Mouse (Mus musculus) lung, postnatal 0 days (tissue): ENCODE data around the gene Slc26a6. TPM values are rescaled to one million over a fixed set of nuclear protein-coding genes. Genes with fewer than 3 reads are reported as not detected.

ENCODE experiments used
- ATAC-seq: fragments of 200-750 bp; cut with Nextera tagmentation; 2 replicates; pipeline ENCODE4 v1.8.0; 2017; ENCODE audit warnings: moderate library complexity
- DNase-seq: peaks from one replicate; pipeline ENCODE4 v3.0.0-alpha.2; 2016; ENCODE audit warnings: low spot score
- H3K27ac ChIP-seq: fragments of 300-500 bp; sonication (generic); 2 replicates; pipeline ENCODE4 v1.5.1; 2014; ENCODE audit warnings: antibody characterized with exemption, mild to moderate bottlenecking, low read length, mixed read lengths
- H3K27me3 ChIP-seq: fragments of 300-500 bp; sonication (generic); replicated peaks from 2 replicates; pipeline ENCODE4 v1.6.1; 2014; ENCODE audit warnings: low read length, mixed read lengths; ENCODE audit not compliant: insufficient read depth
- H3K36me3 ChIP-seq: fragments of 300-500 bp; sonication (generic); 2 replicates; pipeline ENCODE4 v1.6.1; 2014; ENCODE audit warnings: low read length, mixed read lengths; ENCODE audit not compliant: insufficient read depth
- H3K4me1 ChIP-seq: fragments of 300-500 bp; sonication (generic); 2 replicates; pipeline ENCODE4 v1.6.1; 2014; ENCODE audit warnings: antibody characterized with exemption, low read depth, low read length, mixed read lengths; ENCODE audit not compliant: insufficient read depth
- H3K4me2 ChIP-seq: fragments of 300-500 bp; sonication (generic); replicated peaks from 2 replicates; pipeline ENCODE4 v1.6.1; 2014; ENCODE audit warnings: low read depth, mild to moderate bottlenecking, low read length, moderate library complexity, mixed read lengths
- H3K4me3 ChIP-seq: fragments of 300-500 bp; sonication (generic); 2 replicates; pipeline ENCODE4 v1.5.1; 2014; ENCODE audit warnings: low read depth, low read length
- H3K9ac ChIP-seq: fragments of 300-500 bp; sonication (generic); replicated peaks from 2 replicates; pipeline ENCODE4 v1.6.1; 2014; ENCODE audit warnings: low read depth, mild to moderate bottlenecking
- H3K9me3 ChIP-seq: fragments of 300-500 bp; sonication (generic); 2 replicates; pipeline ENCODE4 v1.6.1; 2016; ENCODE audit warnings: low read length, mixed read lengths
- CTCF ChIP-seq: IDR thresholded peaks from 2 replicates; pipeline ENCODE4 v1.5.1; 2016; ENCODE audit warnings: antibody characterized with exemption, mild to moderate bottlenecking
- EP300 ChIP-seq: IDR thresholded peaks from 2 replicates; pipeline ENCODE4 v1.6.1; 2016; ENCODE audit warnings: antibody characterized with exemption, mild to moderate bottlenecking, control low read depth
- WGBS: fragments of 180-500 bp; shearing (Covaris S2); extraction: QIAGEN DNeasy Blood & Tissue Kit; methylation state at CpG from one replicate; pipeline ENCODE4 v1.1.7; 2014; 5-methylcytosine and 5-hydroxymethylcytosine counted together
- polyA plus RNA-seq: library from polyadenylated mRNA; unstranded; fragments of >200 nt; fragmentation: Nextera tagmentation; extraction: Ambion mirVana; gene quantifications from 2 replicates; pipeline ENCODE4 v1.2.1, GENCODE M21; 2015

Slc26a6 gene
- polyA plus RNA-seq, 1 experiment from 2014 or later = 8.3 TPM

DNA sequence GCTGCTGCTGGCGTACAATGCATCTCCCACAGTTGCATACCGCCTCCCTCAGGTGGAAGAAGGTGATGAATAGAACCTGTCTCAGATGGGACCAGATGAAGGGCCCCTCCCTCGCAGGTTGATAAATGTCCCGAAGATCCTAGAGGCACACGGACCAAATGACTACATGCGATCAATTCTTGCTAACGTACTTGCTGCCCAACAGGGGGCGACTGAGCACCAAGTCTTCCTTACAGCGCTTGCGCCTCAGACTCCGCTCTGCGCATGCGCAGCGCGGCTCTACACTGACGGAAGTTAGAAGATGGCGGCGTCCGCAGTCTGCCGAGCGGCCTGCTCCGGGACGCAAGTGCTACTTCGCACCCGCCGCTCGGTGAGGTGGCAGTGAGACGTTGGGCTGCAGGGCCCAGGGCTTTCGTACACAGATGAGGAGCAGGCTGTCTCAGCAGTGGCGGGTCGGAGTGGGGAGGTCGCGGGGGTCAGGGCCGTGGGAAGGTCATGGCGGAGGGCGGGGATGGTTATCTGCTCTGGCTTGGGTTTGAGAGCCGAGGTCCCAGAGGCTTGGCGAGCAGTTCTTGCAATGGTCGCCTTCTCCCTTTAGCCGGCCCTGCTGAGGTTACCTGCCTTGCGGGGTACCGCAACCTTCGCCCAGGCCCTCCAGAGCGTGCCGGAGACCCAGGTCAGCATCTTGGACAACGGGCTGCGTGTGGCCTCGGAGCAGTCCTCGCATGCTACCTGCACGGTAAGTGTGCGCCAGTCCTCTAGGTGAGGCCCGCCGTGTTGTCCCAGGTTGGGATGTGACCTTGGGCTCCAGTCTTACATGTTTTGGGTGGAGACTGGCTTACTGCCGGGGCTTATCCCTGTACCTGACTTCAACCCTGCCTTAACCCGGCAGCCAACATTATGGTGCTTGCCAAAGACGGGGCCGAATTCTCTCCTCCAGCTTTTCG lies 83.6 kb downstream of the Slc26a6 start, which contains the start of gene Uqcrc1:
Gene Uqcrc1 (plus strand): TSS at position 216 of the 947 bp plus-strand sequence.
- peak; percentile 98 for DNase-seq
- peak within 1 kb of the TSS; percentile 81 for H3K4me2 ChIP-seq
- peak within 1 kb of the TSS; percentile 98 for H3K4me3 ChIP-seq
- H3K27ac ChIP-seq = 0 out of 2 replicates have a peak within 1 kb of the TSS, but pooled peaks have one; percentile 57
- H3K4me1 ChIP-seq = no peaks in the 10 kb centered on the region
- H3K9me3 ChIP-seq = no peaks in the 10 kb centered on the region
- no peaks in the 10 kb centered on the region for H3K27me3 ChIP-seq
- H3K36me3 ChIP-seq = peaks cover 7% of the 10 kb centered on the region
- TF ChIP-seq CTCF = peak; percentile 96
- TF ChIP-seq EP300 = no peak
- H3K9ac ChIP-seq = peak within 1 kb of the TSS; percentile 87
- under 1% methylated on average over 55 of the region's 58 CpGs for WGBS
- peak; percentile 93 for ATAC-seq

DNA sequence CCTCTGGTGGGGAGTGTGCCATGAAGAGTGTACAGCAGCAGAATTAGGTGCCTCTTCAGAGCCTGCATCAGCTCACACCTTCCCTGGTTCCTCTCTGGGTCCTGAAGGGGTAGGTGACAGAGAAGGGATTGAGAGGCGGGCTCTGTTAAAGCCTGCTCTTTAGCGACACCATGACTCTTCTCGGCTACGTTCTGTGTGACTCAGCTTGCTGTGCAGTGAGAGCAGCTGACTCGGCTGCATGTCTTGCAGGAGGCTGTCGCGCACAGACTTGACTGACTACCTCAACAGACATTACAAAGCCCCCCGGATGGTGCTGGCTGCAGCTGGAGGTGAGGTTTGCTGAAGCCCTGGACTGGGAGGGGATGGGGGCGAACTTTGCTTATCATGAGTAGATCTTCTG lies 92.0 kb downstream of the Slc26a6 start:
- ATAC-seq = no peak
- Histone ChIP-seq H3K4me1 (no peaks in the 10 kb centered on the region), H3K4me2 (no peak overlapping the region), H3K4me3 (no peak overlapping the region), H3K27ac (no peak overlapping the region), H3K9me3 (no peaks in the 10 kb centered on the region), H3K9ac (no peak overlapping the region), H3K36me3 (peaks cover 55% of the 10 kb centered on the region), H3K27me3 (no peaks in the 10 kb centered on the region)
- no peak for TF ChIP-seq CTCF
- TF ChIP-seq EP300 = no peak
- 72% methylated on average over 9 of the region's 9 CpGs for WGBS
- no peak for DNase-seq

DNA sequence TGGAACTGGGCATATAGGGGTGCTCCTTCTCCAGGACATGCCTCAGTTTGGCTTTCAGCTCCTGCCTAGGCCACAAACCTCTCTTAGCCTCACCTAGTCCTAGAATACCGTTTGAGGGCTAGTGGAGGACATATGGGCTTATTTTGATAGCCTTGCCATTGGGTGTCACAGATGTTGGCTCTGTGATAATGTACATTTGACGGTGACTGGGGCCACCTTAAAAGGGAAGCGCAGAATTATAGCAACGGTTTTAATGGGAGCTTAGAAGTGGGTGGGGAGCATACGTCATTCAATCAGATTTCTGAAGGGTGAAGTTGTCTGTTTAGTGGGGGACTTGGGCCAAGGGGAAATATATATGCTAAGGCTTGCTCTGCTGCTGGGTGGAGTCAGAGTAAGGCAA lies 92.5 kb downstream of the Slc26a6 start:
- Histone ChIP-seq H3K4me1 (no peaks in the 10 kb centered on the region), H3K9ac (no peak overlapping the region), H3K27ac (no peak overlapping the region), H3K36me3 (peaks cover 58% of the 10 kb centered on the region), H3K4me2 (no peak overlapping the region), H3K27me3 (no peaks in the 10 kb centered on the region), H3K9me3 (no peaks in the 10 kb centered on the region), H3K4me3 (no peak overlapping the region)
- whole genome bisulfite sequencing = 87% methylated on average over 5 of the region's 5 CpGs
- no peak for ATAC-seq
- DNase-seq = no peak
- TF ChIP-seq EP300 = no peak
- TF ChIP-seq CTCF = no peak

DNA sequence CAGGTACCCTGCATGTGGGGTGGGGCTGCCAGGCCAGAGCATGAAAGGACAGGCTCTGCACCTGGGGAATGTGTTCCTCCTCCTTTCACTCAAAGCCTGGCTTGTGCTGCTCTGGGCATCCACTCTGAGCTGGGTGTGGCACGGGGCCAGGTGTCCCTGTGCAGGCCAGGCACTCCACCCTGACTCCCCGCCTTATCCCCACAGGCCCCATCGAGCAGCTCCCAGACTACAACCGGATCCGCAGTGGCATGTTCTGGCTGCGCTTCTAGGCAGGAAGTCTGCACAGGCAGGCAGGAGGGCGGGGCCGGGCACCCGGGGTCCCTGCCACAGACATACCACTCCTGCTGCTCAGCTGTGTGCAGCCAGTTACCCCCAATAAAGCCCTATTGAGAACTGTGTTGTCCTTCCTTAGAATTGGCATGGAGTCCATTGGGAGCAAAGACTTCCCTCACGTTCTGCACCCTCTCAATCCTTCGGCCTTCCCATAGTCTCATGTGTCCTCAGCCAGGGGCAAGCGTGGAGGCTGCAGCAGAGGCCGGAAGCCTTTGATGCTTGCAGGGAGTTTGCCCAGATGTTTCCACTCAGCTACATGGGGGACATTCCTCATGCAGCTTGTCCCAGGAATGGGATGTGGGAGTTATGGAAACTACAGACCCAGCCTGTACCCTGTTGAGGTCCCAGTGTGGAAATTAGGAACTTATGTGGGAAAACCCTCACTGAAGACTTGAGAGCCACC lies 96.3 kb downstream of the Slc26a6 start:
- H3K27me3 ChIP-seq = no peaks in the 10 kb centered on the region
- H3K36me3 ChIP-seq = peaks cover 43% of the 10 kb centered on the region
- ATAC-seq = peak; percentile 65
- peak; percentile 57 for DNase-seq
- H3K9me3 ChIP-seq = no peaks in the 10 kb centered on the region
- no peaks in the 10 kb centered on the region for H3K4me1 ChIP-seq
- TF ChIP-seq CTCF = no peak
- no peak for TF ChIP-seq EP300
- H3K9ac ChIP-seq = no peak overlapping the region
- no peak overlapping the region for H3K4me3 ChIP-seq
- H3K4me2 ChIP-seq = no peak overlapping the region
- peak overlapping the region; percentile 59 for H3K27ac ChIP-seq
- WGBS = 52% methylated on average over 13 of the region's 13 CpGs

DNA sequence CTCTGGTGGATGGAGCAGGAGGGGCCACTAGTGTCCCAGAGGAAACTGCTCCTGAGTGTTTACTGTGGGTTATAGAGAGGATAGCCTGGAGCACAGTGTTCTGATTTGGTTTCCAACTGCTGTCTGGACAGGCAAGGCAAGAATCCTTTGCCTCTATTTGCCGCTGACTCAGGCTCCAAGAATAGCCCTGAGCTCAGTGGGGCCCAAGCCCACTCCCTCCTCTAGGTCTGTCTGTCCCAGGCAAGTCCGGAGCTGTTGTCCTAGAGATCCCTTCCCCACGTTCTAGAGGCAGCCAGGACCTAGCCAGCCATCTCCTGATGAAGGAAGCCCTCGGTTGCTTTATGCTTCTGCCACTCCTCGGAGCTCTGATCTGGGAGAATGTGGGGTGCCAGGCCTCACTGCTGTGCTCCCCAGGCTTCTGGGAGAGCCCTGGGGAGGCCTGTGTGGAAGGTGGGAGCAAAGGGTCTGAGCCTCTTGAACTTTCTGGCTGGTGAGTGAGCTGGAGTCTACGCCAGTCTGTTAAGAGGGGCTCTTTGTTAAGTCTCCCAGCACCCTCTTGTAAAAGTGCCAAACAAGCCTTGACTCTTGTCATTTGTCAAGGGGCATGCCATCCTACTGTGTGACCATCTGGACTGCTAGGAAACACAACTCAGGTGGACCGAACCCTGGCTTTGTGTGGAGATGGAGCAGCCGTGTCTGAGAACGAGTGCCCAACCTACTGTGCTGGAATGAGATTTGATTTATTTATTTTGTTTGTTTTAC lies 97.1 kb downstream of the Slc26a6 start:
- no peak overlapping the region for H3K9ac ChIP-seq
- no peak overlapping the region for H3K4me2 ChIP-seq
- no peaks in the 10 kb centered on the region for H3K4me1 ChIP-seq
- H3K27me3 ChIP-seq = no peaks in the 10 kb centered on the region
- H3K27ac ChIP-seq = peak overlapping the region; percentile 59
- H3K36me3 ChIP-seq = peaks cover 36% of the 10 kb centered on the region
- H3K4me3 ChIP-seq = no peak overlapping the region
- DNase-seq (no peak), ATAC-seq (peak; percentile 44; the same call in 1 of the 2 replicates)
- TF ChIP-seq EP300 = no peak
- TF ChIP-seq CTCF = no peak
- H3K9me3 ChIP-seq = no peaks in the 10 kb centered on the region
- 77% methylated on average over 9 of the region's 9 CpGs for WGBS
